Mouse (Mus musculus) adrenal gland, adult 18-20 months (tissue): Measurements from ENCODE around the gene Rtp3. TPM values are rescaled to one million over a fixed set of nuclear protein-coding genes. Genes with fewer than 3 reads are reported as not detected.

Experiments used
- DNase-seq, 2 experiments: peaks; one replicate each; pipeline ENCODE4 v3.0.0; 2021 to 2022; ENCODE audit warnings: low spot score in 2 of 2
- total RNA-seq, 2 experiments: library from RNA; stranded (reverse); gene quantifications; 1 replicate in 1 of 2; 2 replicates in 1 of 2; pipeline ENCODE4 v1.2.3; 2021

The Rtp3 gene
- total RNA-seq, 2 experiments from 2014 or later, result 3.8 to 5.4 TPM

GRCm38 (mm10) chr9:110984096-110984495, 6.3 kb downstream of the Rtp3 start:
- DNase-seq, result no peak

- DNase-seq, result no peak
Observed at GRCm38 (mm10) chr9:110982351-110982750, 8.0 kb downstream of the Rtp3 start.

- DNase-seq, result no peak
Observed at GRCm38 (mm10) chr9:110979411-110979810, 11.0 kb downstream of the Rtp3 start.

GRCm38 (mm10) chr9:110965910-110966231, 24.5 kb downstream of the Rtp3 start:
- DNase-seq, result no peak

GRCm38 (mm10) chr9:110965062-110965909, 25.1 kb downstream of the Rtp3 start:
- no peak for DNase-seq

- DNase-seq, result no peak
Observed at GRCm38 (mm10) chr9:110963566-110964115, 26.7 kb downstream of the Rtp3 start.

GRCm38 (mm10) chr9:110961386-110961785, 29.0 kb downstream of the Rtp3 start:
- no peak for DNase-seq

- no peak for DNase-seq
Observed at GRCm38 (mm10) chr9:110960230-110961149, 29.9 kb downstream of the Rtp3 start.

- no peak for DNase-seq
Observed at GRCm38 (mm10) chr9:110959669-110960068, 30.7 kb downstream of the Rtp3 start.

GRCm38 (mm10) chr9:110955962-110956361, 34.4 kb downstream of the Rtp3 start:
- no peak for DNase-seq

- no peak for DNase-seq
Observed at GRCm38 (mm10) chr9:110954681-110955445, 35.5 kb downstream of the Rtp3 start.

- peak; percentile 68 to 72 for DNase-seq
Observed at GRCm38 (mm10) chr9:110953550-110954461, 36.6 kb downstream of the Rtp3 start.

GRCm38 (mm10) chr9:110952931-110953549, 37.3 kb downstream of the Rtp3 start:
- no peak for DNase-seq

- DNase-seq, result no peak
Observed at GRCm38 (mm10) chr9:110952398-110952797, 38.0 kb downstream of the Rtp3 start.

- no peak for DNase-seq
Observed at GRCm38 (mm10) chr9:110951866-110952265, 38.5 kb downstream of the Rtp3 start.

GRCm38 (mm10) chr9:110951397-110951796, 39.0 kb downstream of the Rtp3 start, which contains the start of gene Lrrc2:
Gene Lrrc2, plus strand, starts transcription at chr9:110951545.
- DNase-seq, result no peak

GRCm38 (mm10) chr9:110950109-110950508, 40.3 kb downstream of the Rtp3 start:
- no peak for DNase-seq

GRCm38 (mm10) chr9:110948813-110949310, 41.5 kb downstream of the Rtp3 start:
- DNase-seq, result no peak

GRCm38 (mm10) chr9:110947900-110948299, 42.5 kb downstream of the Rtp3 start:
- no peak for DNase-seq
